36 mouse cellular contexts compared by ENCODE assay signal in the genomic region with DNA sequence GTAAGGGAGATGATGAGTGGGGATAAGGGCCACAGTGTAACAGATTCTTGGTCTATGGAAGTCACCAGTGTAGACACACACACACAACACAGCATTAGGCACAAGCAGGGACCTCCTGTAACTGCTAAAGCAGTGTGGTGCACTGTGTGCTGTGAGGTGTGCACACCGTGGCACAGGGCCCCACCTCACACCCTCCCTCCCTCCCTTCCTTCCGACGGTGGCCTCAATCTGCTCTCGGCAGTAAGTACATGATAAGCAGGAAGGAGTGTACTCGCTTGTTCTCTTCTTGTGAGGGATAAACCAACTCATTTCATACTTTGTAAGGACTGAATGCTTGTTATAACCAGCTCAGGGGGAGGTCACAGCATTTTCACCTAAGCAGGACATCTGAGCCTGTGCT.
DNase-seq lines count a peak whose midpoint lies in the region; ATAC-seq and TF ChIP-seq lines count a peak whose summit lies in the region.
"Had no signal": no experiment of that assay in that cellular context is flagged by ENCODE, and none has a peak within 500 bp of the region (broad histone marks: within the 10 kb centered on the region; RNA-seq: fewer than 3 reads in every experiment).

No protein-coding gene starts in this region.

- no peaks in the 10 kb centered on the region for H3K27me3 ChIP-seq in heart, embryonic 10.5 days (ENCODE audit: insufficient read depth, poor library complexity, severe bottlenecking)
- H3K27me3 ChIP-seq in heart, adult 2 months (ENCODE audit: control insufficient read depth, insufficient read depth, low read length): no peaks in the 10 kb centered on the region
- H3K27me3 ChIP-seq in liver, embryonic 12.5 days (replicated peaks): no peaks in the 10 kb centered on the region
- no peaks in the 10 kb centered on the region for H3K27me3 ChIP-seq in liver, postnatal 0 days (ENCODE audit: insufficient read depth, low read length)
- no peaks in the 10 kb centered on the region for H3K27me3 ChIP-seq in hindbrain, embryonic 12.5 days
- H3K27me3 ChIP-seq: CH12.LX; embryonic facial prominence, embryonic 13.5 days; forebrain, embryonic 15.5 days; heart, embryonic 15.5 days; limb, embryonic 12.5 days; neural tube, embryonic 12.5 days had no signal

- 0 out of 2 replicates have a peak overlapping the region, but pooled peaks have one; percentile 6 for H3K27ac ChIP-seq in heart, embryonic 10.5 days
- no peak overlapping the region for H3K27ac ChIP-seq in heart, adult 2 months
- no peak overlapping the region for H3K27ac ChIP-seq in liver, embryonic 12.5 days
- no peak overlapping the region for H3K27ac ChIP-seq in liver, postnatal 0 days (ENCODE audit: low read depth)
- H3K27ac ChIP-seq in hindbrain, embryonic 12.5 days: no peak overlapping the region
- H3K27ac ChIP-seq: embryonic facial prominence, embryonic 13.5 days; forebrain, embryonic 10.5 days; forebrain, embryonic 15.5 days; gastrocnemius, adult 2 months; heart, embryonic 15.5 days; hindbrain, embryonic 14.5 days; left cerebral cortex, adult 2 months; limb, embryonic 12.5 days; macrophage; midbrain, embryonic 10.5 days; neural tube, embryonic 12.5 days had no signal

- no peak for TF ChIP-seq CTCF in heart, adult 2 months (IDR thresholded peaks at IDR 0.05)
- TF ChIP-seq CTCF in liver, postnatal 0 days (IDR thresholded peaks at IDR 0.05; ENCODE audit: low read depth): no peak

- no peak for TF ChIP-seq POLR2A in heart, adult 2 months (IDR thresholded peaks at IDR 0.05; ENCODE audit: insufficient read depth, low read depth, low read length)

- peaks cover 92% of the 10 kb centered on the region for H3K36me3 ChIP-seq in heart, embryonic 10.5 days
- no peaks in the 10 kb centered on the region for H3K36me3 ChIP-seq in heart, adult 2 months (ENCODE audit: control insufficient read depth, insufficient read depth, low read length)
- H3K36me3 ChIP-seq in liver, embryonic 12.5 days: peaks cover 94% of the 10 kb centered on the region
- H3K36me3 ChIP-seq in liver, postnatal 0 days (replicated peaks; ENCODE audit: insufficient read depth, low read length): peaks cover 84% of the 10 kb centered on the region
- H3K36me3 ChIP-seq in hindbrain, embryonic 12.5 days: peaks cover 67% of the 10 kb centered on the region

- H3K4me1 ChIP-seq in heart, embryonic 10.5 days: peaks cover 4% of the 10 kb centered on the region; the same call in 1 of the 2 replicates
- no peaks in the 10 kb centered on the region for H3K4me1 ChIP-seq in heart, adult 2 months (ENCODE audit: control insufficient read depth, insufficient read depth, low read length)
- H3K4me1 ChIP-seq in liver, embryonic 12.5 days: peaks cover 19% of the 10 kb centered on the region
- H3K4me1 ChIP-seq in liver, postnatal 0 days (ENCODE audit: insufficient read depth): no peaks in the 10 kb centered on the region
- no peaks in the 10 kb centered on the region for H3K4me1 ChIP-seq in hindbrain, embryonic 12.5 days
- H3K4me1 ChIP-seq: forebrain, embryonic 10.5 days; forebrain, embryonic 15.5 days; midbrain, embryonic 10.5 days; neural tube, embryonic 12.5 days had no signal

- WGBS in heart, embryonic 10.5 days: 48% methylated on average over 5 of the region's 5 CpGs
- WGBS in heart, adult 2 months: 30% methylated on average over 5 of the region's 5 CpGs
- WGBS in liver, embryonic 12.5 days (ENCODE audit: insufficient replicate concordance): 16% methylated on average over 5 of the region's 5 CpGs
- 45% methylated on average over 5 of the region's 5 CpGs for WGBS in liver, postnatal 0 days (ENCODE audit: insufficient replicate concordance)
- 87% methylated on average over 5 of the region's 5 CpGs for WGBS in hindbrain, embryonic 12.5 days

- H3K4me2 ChIP-seq in liver, embryonic 12.5 days: peak overlapping the region; percentile 21
- H3K4me2 ChIP-seq in liver, postnatal 0 days (ENCODE audit: low read depth, low read length): no peak overlapping the region
- H3K4me2 ChIP-seq in hindbrain, embryonic 12.5 days (replicated peaks): no peak overlapping the region
- H3K4me2 ChIP-seq: embryonic facial prominence, embryonic 13.5 days; forebrain, embryonic 15.5 days; heart, embryonic 15.5 days; hindbrain, embryonic 14.5 days; limb, embryonic 12.5 days; neural tube, embryonic 12.5 days had no signal

- no peaks in the 10 kb centered on the region for H3K9me3 ChIP-seq in heart, embryonic 10.5 days
- no peaks in the 10 kb centered on the region for H3K9me3 ChIP-seq in liver, embryonic 12.5 days (replicated peaks)
- no peaks in the 10 kb centered on the region for H3K9me3 ChIP-seq in liver, postnatal 0 days (ENCODE audit: low read length)
- H3K9me3 ChIP-seq in hindbrain, embryonic 12.5 days (replicated peaks): no peaks in the 10 kb centered on the region
- H3K9me3 ChIP-seq: embryonic facial prominence, embryonic 13.5 days; forebrain, embryonic 10.5 days; forebrain, embryonic 15.5 days; heart, embryonic 15.5 days; limb, embryonic 12.5 days; midbrain, embryonic 10.5 days; neural tube, embryonic 12.5 days had no signal

- peak; percentile 86 for ATAC-seq in liver, embryonic 12.5 days
- ATAC-seq in liver, postnatal 0 days: 0 out of 2 replicates have a peak, but pooled peaks have one; percentile 45
- no peak for ATAC-seq in hindbrain, embryonic 12.5 days (ENCODE audit: low FRiP score)
- no peak for ATAC-seq in monocyte, adult 5-6 weeks (replicated peaks; ENCODE audit: insufficient number of reproducible peaks, low FRiP score, low TSS enrichment, poor library complexity, severe bottlenecking)
- ATAC-seq: activated CD4-positive, CD25-positive, alpha-beta regulatory T cell, adult 4 months; forebrain, embryonic 15.5 days; inflammation-experienced regulatory T-cells, adult 6 months; lung, postnatal 0 days; midbrain, embryonic 16.5 days had no signal

- no peak overlapping the region for H3K9ac ChIP-seq in heart, adult 2 months (ENCODE audit: low read depth, low read length)
- H3K9ac ChIP-seq in liver, embryonic 12.5 days: no peak overlapping the region
- H3K9ac ChIP-seq in liver, postnatal 0 days (replicated peaks): no peak overlapping the region
- H3K9ac ChIP-seq in hindbrain, embryonic 12.5 days: no peak overlapping the region
- H3K9ac ChIP-seq: embryonic facial prominence, embryonic 13.5 days; forebrain, embryonic 15.5 days; heart, embryonic 15.5 days; hindbrain, embryonic 14.5 days; limb, embryonic 12.5 days; neural tube, embryonic 12.5 days had no signal

- H3K79me2 ChIP-seq in heart, adult 2 months (replicated peaks; ENCODE audit: control insufficient read depth, insufficient read depth, low read length): no peaks in the 10 kb centered on the region

- DNase-seq in heart, embryonic 10.5 days (ENCODE audit: low spot score): peak; percentile 27
- no peak for DNase-seq in heart, adult 2 months
- DNase-seq in liver, postnatal 0 days: no peak
- DNase-seq in lung, postnatal 14 days: no peak
- DNase-seq in heart, postnatal 25 days (ENCODE audit: low spot score): no peak
- DNase-seq: adrenal gland, adult 2 months; cerebellum, adult 8-10 months; gastrocnemius, adult 2 months; gastrocnemius, postnatal 36 days; heart, postnatal 4 days; kidney, adult 9 months; kidney, postnatal 10 days; lung, adult 18-20 months; right cerebral cortex, adult 18-20 months; spleen, adult 18-20 months; thymus, adult 2 months; thymus, postnatal 36 days had no signal

- intact Hi-C loops in heart, adult 2 months (cut with DNase I): no loop called here
- intact Hi-C loops in heart, postnatal 25 days (cut with DNase I): no loop called here

- no peak overlapping the region for H3K4me3 ChIP-seq in heart, embryonic 10.5 days
- no peak overlapping the region for H3K4me3 ChIP-seq in heart, adult 2 months
- H3K4me3 ChIP-seq in liver, embryonic 12.5 days: no peak overlapping the region
- no peak overlapping the region for H3K4me3 ChIP-seq in liver, postnatal 0 days (ENCODE audit: low read depth, low read length)
- H3K4me3 ChIP-seq in hindbrain, embryonic 12.5 days: no peak overlapping the region
- H3K4me3 ChIP-seq: embryonic facial prominence, embryonic 13.5 days; forebrain, embryonic 10.5 days; forebrain, embryonic 15.5 days; gastrocnemius, adult 2 months; heart, embryonic 15.5 days; left cerebral cortex, adult 2 months; limb, embryonic 12.5 days; midbrain, embryonic 10.5 days; myocyte; neural tube, embryonic 12.5 days had no signal

- TF ChIP-seq EP300 in heart, adult 2 months (IDR thresholded peaks at IDR 0.05; ENCODE audit: insufficient read depth, low read depth, low read length): no peak
- TF ChIP-seq EP300 in liver, postnatal 0 days (IDR thresholded peaks at IDR 0.05; ENCODE audit: low read depth): no peak

Comparison
In these comparisons a context has a peak if more than half of its experiments do, and no peak if none do; other contexts are left out.
1. ATAC-seq: peak in liver, embryonic 12.5 days (single experiment) and liver, postnatal 0 days (single experiment); none in hindbrain, embryonic 12.5 days (single experiment) and monocyte, adult 5-6 weeks (single experiment).